Mouse (Mus musculus) small intestine, adult 2 months (tissue): Measurements from ENCODE around the gene Nfe2l3.

Source experiments
- CTCF ChIP-seq: fragments of 200-500 bp; IDR thresholded peaks from 2 replicates; pipeline ENCODE4 v1.5.1; 2012; ENCODE audit warnings: low read depth, mild to moderate bottlenecking, control low read depth, inconsistent platforms, low read length, moderate library complexity, mixed read lengths; ENCODE audit not compliant: insufficient replicate concordance, insufficient read length; ENCODE audit errors: extremely low read depth
- POLR2A ChIP-seq: fragments of 200-500 bp; IDR thresholded peaks from 2 replicates; pipeline ENCODE4 v1.6.1; 2012; ENCODE audit warnings: low read depth, mild to moderate bottlenecking, control low read depth, inconsistent platforms, low read length, moderate library complexity

- no peak for TF ChIP-seq POLR2A
- no peak for TF ChIP-seq CTCF
Observed at GRCm38 (mm10) chr6:51467649-51468048, 35.2 kb downstream of the Nfe2l3 start.
